Mouse (Mus musculus) hindbrain, embryonic 10.5 days (tissue): Measurements from ENCODE around the gene B3galt5. TPM values are rescaled to one million over a fixed set of nuclear protein-coding genes. Genes with fewer than 3 reads are reported as not detected.

Source experiments
- DNase-seq: peaks from one replicate; pipeline ENCODE4 v3.0.0-alpha.2; 2017; ENCODE audit warnings: low spot score
- H3K27ac ChIP-seq: fragments of 300-500 bp; sonication (generic); 2 replicates; pipeline ENCODE4 v1.5.1; 2016; ENCODE audit warnings: mild to moderate bottlenecking, moderate library complexity
- H3K27me3 ChIP-seq: fragments of 300-500 bp; sonication (generic); 2 replicates; pipeline ENCODE4 v1.6.1; 2016; ENCODE audit warnings: mild to moderate bottlenecking; ENCODE audit not compliant: poor library complexity, insufficient read depth, severe bottlenecking
- H3K36me3 ChIP-seq: fragments of 300-500 bp; sonication (generic); 2 replicates; pipeline ENCODE4 v1.6.1; 2016; ENCODE audit warnings: mild to moderate bottlenecking, moderate library complexity
- H3K4me1 ChIP-seq: fragments of 300-500 bp; sonication (generic); replicated peaks from 2 replicates; pipeline ENCODE4 v1.6.1; 2016; ENCODE audit warnings: mild to moderate bottlenecking
- H3K4me3 ChIP-seq: fragments of 300-500 bp; sonication (generic); 2 replicates; pipeline ENCODE4 v1.5.1; 2016; ENCODE audit warnings: mild to moderate bottlenecking, moderate library complexity
- H3K9me3 ChIP-seq: fragments of 300-500 bp; sonication (generic); 2 replicates; pipeline ENCODE4 v1.6.1; 2016; ENCODE audit warnings: mild to moderate bottlenecking, moderate library complexity
- WGBS: fragments of 180-500 bp; shearing (Covaris S2); methylation state at CpG from one replicate; pipeline ENCODE4 v1.1.7; 2016; 5-methylcytosine and 5-hydroxymethylcytosine counted together
- polyA plus RNA-seq: library from polyadenylated mRNA; unstranded; fragments of >200 nt; fragmentation: Nextera tagmentation; extraction: Ambion mirVana; gene quantifications from 2 replicates; pipeline ENCODE4 v1.2.1, GENCODE M21; 2016

Gene B3galt5
- polyA plus RNA-seq, 1 experiment from 2014 or later: 0.60 TPM

DNA sequence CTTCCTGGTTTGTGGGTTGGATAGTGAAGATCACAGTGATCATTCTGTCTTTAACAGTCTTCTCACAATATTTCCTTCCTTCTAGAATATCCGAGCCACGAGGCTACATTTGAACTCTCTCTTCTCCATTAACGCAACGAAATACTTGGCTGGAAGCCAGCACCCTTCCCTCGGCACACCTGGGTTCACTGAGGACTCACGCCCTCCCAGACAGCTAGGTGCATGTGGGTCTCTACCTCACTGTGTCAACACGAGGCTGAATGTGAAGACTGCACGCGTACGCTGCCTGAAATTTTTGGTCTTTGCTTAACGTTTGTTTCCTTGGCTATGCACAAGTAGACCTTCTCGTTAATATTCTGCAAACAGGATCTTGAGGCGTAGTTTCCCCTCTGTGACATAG lies 7.2 kb upstream of the B3galt5 start:
- DNase-seq: no peak
- Histone ChIP-seq H3K4me3 (no peak overlapping the region), H3K9me3 (no peaks in the 10 kb centered on the region), H3K27me3 (no peaks in the 10 kb centered on the region), H3K4me1 (peaks cover 4% of the 10 kb centered on the region; the same call in 1 of the 2 replicates), H3K27ac (no peak overlapping the region), H3K36me3 (no peaks in the 10 kb centered on the region)
- WGBS: 86% methylated on average over 13 of the region's 13 CpGs

DNA sequence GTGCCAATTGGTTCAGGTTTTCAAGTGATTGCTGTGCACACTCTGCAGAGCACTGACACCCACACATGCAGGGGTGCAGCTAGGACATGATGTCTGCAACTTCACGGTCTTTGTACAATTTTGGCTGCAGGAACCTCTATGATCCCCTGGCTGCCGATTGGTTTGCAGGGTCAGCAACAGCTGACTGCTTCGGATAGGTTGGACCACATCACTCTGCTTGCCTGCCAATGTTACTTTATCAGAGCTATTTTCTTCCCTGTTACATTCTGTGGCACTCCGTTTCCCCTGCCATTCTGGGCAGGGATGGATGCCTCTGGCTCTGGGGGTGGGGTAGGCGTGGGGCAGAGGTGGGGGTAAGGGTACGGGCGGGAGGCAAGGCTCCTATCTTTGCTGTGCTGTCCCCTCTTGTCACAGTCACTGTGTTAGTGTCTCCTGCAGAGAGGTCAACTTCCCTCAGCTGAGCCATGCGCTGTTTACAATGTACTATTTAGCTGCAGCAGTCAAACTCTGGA lies 6.5 kb upstream of the B3galt5 start:
- 52% methylated on average over 8 of the region's 8 CpGs for WGBS
- H3K27ac ChIP-seq: no peak overlapping the region
- H3K4me3 ChIP-seq: no peak overlapping the region
- H3K9me3 ChIP-seq: no peaks in the 10 kb centered on the region
- no peak for DNase-seq
- no peaks in the 10 kb centered on the region for H3K36me3 ChIP-seq
- peaks cover 4% of the 10 kb centered on the region; the same call in 1 of the 2 replicates for H3K4me1 ChIP-seq
- no peaks in the 10 kb centered on the region for H3K27me3 ChIP-seq

DNA sequence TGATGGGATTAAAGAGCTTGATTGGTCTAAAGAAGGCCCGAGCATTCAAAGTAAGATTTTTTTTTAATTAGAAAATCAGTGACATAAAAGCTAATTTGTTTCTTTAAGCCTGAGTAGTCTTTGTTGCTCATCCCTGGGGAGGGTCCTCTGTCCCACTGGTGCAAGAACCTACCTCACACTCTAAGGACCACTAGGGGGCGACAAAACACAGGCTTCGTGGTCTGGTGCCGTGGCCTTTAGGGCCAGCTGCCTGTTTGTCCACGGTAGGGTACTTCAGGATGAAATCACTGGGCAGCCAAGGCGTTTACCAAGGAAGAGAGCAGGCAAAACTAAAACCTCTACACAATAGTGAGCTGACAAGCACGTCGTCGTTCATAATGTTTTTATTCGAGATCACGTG lies 5.2 kb upstream of the B3galt5 start:
- H3K27ac ChIP-seq: no peak overlapping the region
- 31% methylated on average over 11 of the region's 11 CpGs for WGBS
- H3K4me3 ChIP-seq: no peak overlapping the region
- peak; percentile 78 for DNase-seq
- no peaks in the 10 kb centered on the region for H3K9me3 ChIP-seq
- peaks cover 6% of the 10 kb centered on the region for H3K4me1 ChIP-seq
- no peaks in the 10 kb centered on the region for H3K36me3 ChIP-seq
- no peaks in the 10 kb centered on the region for H3K27me3 ChIP-seq

DNA sequence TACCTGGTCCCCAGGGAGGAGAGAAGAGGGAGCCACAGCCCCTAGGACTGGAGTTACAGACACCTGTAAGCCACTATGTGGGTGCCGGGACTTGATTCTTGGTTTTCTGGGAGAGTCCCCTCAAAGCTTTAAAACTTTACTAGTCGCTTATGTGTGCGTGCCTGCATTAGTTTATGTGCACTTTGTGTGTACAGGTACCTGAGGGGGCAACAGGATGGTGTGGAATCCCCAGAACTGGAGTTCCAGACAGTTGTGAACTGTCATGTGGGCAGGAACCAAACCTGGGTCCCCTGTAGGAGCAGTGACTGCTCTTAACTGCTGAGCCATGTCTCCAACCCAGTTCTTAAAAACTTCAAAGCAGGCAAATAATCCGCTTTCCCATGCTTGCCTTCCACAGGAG lies 4.3 kb upstream of the B3galt5 start:
- DNase-seq: no peak
- Histone ChIP-seq H3K4me3 (no peak overlapping the region), H3K27ac (no peak overlapping the region), H3K4me1 (peaks cover 10% of the 10 kb centered on the region), H3K27me3 (no peaks in the 10 kb centered on the region), H3K36me3 (no peaks in the 10 kb centered on the region), H3K9me3 (no peaks in the 10 kb centered on the region)
- WGBS: 92% methylated on average over 4 of the region's 4 CpGs

DNA sequence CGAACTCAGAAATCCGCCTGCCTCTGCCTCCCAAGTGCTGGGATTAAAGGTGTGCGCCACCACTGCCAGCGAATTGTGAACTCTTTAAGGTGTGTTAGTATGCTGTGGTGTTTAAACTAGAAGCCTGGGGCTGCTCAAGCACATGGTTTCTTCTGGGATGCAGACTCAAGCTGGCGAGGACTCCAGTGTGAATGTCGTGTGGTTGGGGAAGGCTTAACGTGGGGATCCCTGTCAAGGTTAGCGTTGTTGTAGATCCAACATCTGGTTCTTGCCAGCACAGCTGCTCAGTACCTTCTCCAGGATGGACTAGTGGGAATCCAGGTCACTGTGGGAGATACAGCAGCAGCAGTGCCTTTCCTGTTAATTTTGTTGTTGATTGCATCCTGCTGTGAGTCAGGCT lies 3.6 kb upstream of the B3galt5 start:
- Histone ChIP-seq H3K4me1 (peaks cover 10% of the 10 kb centered on the region), H3K36me3 (no peaks in the 10 kb centered on the region), H3K27ac (no peak overlapping the region), H3K27me3 (no peaks in the 10 kb centered on the region), H3K9me3 (no peaks in the 10 kb centered on the region), H3K4me3 (no peak overlapping the region)
- 89% methylated on average over 8 of the region's 8 CpGs for WGBS
- no peak for DNase-seq

DNA sequence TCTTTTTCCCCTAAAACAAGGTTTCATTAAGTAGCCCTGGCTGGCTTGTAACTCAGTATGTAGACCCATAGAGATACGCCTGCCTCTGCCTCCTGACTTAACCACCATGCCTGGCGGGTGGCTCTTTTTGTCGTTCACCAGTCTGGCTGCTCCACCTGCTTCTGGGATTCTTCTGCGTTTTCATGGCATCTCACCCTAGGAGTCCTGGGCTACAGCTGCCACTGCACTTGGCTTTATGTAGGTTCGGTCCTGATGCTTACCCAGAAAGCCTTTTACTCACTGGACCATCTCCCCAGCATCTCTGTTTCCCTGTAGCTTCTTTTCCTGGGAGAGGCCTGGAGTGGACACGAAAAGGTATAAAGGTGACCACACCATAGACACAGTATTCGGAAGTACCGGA lies 1.6 kb upstream of the B3galt5 start:
- no peak overlapping the region for H3K4me3 ChIP-seq
- no peak for DNase-seq
- no peaks in the 10 kb centered on the region for H3K36me3 ChIP-seq
- WGBS: 85% methylated on average over 8 of the region's 8 CpGs
- peaks cover 9% of the 10 kb centered on the region for H3K4me1 ChIP-seq
- no peaks in the 10 kb centered on the region for H3K9me3 ChIP-seq
- no peaks in the 10 kb centered on the region for H3K27me3 ChIP-seq
- no peak overlapping the region for H3K27ac ChIP-seq

DNA sequence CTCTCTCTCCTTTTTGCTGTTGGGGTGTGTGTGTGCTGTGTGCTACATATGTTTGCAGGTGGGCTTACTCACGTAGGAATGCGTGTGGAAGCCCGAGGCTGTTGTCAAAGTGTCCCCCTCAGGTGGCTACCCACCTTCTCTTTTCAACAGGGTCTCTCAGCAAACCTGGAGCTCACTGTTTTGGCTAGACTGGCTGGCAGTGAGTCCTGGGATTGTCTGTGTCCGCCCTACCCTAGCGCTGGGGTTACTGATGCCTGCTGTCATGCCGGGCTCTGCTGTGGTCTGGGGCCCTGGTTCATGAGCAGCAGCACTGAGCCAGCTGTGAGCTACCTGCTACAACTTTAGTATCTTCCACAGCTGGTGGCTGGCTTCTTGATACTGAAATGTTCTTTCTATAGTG lies 8.9 kb downstream of the B3galt5 start:
- Histone ChIP-seq H3K9me3 (0 out of 2 replicates have a peak, but pooled peaks cover 3% of the 10 kb centered on the region), H3K4me1 (no peaks in the 10 kb centered on the region), H3K36me3 (no peaks in the 10 kb centered on the region), H3K4me3 (no peak overlapping the region), H3K27me3 (no peaks in the 10 kb centered on the region), H3K27ac (no peak overlapping the region)
- no peak for DNase-seq
- WGBS: 86% methylated on average over 6 of the region's 6 CpGs

DNA sequence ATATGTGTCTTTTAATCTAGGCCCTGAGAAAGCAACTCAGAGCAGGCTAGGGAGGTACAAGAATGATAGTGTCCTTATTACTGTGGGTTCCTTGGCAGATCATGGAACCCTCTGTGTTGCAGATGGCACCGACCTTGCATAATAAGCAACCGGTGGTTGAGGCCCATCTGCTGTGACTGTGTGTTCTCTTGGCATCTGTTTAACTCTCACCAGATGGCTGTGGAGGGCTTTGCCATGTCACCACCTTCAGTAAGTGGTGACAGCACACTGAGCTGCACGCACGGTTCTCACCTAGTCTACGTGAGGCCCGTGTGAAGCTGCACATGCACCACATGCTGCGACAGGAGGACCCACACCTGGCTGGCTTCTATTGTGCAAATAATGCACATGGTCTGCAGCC lies 14.0 kb downstream of the B3galt5 start:
- Histone ChIP-seq H3K27ac (no peak overlapping the region), H3K4me1 (no peaks in the 10 kb centered on the region), H3K9me3 (0 out of 2 replicates have a peak, but pooled peaks cover 3% of the 10 kb centered on the region), H3K4me3 (no peak overlapping the region), H3K27me3 (no peaks in the 10 kb centered on the region), H3K36me3 (no peaks in the 10 kb centered on the region)
- no peak for DNase-seq
- WGBS: 90% methylated on average over 7 of the region's 7 CpGs

DNA sequence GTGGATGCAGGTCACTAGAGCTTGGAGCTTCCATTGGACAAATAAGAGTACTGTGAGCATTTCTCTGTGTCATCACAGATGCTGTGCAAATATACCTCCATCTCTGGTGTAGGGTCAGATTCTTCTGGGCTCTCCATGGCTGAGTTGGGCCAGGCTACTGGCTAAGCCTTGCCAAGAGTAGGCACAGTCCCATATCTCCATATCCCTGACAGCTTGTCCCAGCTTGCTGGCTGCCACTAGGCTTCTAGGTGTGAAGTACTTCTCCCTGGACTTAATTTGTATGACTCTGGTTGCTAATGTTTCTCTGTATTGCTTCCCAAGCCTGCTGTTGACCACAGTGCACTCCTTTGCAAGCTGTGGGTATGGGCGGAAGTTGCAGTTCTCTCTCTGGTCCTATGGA lies 16.5 kb downstream of the B3galt5 start:
- no peaks in the 10 kb centered on the region for H3K9me3 ChIP-seq
- 81% methylated on average over 1 of the region's 1 CpGs for WGBS
- H3K4me3 ChIP-seq: no peak overlapping the region
- H3K36me3 ChIP-seq: no peaks in the 10 kb centered on the region
- no peak overlapping the region for H3K27ac ChIP-seq
- no peaks in the 10 kb centered on the region for H3K27me3 ChIP-seq
- no peak for DNase-seq
- H3K4me1 ChIP-seq: no peaks in the 10 kb centered on the region

DNA sequence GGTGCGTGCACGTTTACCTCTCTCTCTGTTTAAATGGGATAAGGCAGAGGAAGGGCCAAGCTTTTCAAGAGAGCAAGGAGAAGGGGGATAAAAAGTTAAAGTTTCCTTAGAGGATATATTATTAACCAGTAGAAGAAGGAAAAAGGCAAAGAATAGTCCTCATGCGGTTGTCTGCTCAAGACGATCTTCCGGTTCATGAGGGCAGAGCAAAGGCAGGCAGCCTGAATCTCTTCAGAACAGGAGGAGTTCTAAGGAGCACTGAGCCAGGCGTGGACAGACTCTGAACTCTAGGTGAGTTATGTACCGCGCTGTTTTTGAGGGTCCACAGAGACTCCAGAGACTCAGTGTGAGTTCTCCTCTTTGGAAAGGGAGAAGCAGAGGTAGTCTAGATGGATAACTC lies 22.8 kb downstream of the B3galt5 start:
- Histone ChIP-seq H3K4me3 (no peak overlapping the region), H3K27ac (no peak overlapping the region), H3K4me1 (no peaks in the 10 kb centered on the region), H3K27me3 (no peaks in the 10 kb centered on the region), H3K36me3 (no peaks in the 10 kb centered on the region), H3K9me3 (no peaks in the 10 kb centered on the region)
- 85% methylated on average over 8 of the region's 8 CpGs for WGBS
- DNase-seq: no peak

DNA sequence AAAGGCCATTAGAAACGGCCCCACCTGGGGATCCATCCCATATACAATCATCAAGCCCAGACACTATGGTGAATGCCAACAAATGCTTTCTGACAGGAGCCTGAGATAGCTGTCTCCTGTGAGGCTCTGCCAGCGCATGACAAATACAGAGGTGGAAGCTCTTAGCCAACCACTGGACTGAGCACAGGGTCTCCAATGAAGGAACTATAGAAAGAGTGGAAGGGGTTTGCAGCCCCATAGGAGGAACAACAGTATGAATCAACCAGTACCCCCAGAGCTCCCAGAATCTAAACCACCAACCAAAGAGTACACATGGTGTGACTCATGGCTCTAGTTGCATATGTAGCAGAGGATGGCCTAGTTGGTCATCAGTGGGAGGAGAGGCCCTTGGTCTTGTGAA lies 36.1 kb downstream of the B3galt5 start:
- Histone ChIP-seq H3K4me1 (no peaks in the 10 kb centered on the region), H3K36me3 (no peaks in the 10 kb centered on the region), H3K27ac (no peak overlapping the region), H3K4me3 (no peak overlapping the region), H3K27me3 (no peaks in the 10 kb centered on the region), H3K9me3 (no peaks in the 10 kb centered on the region)
- 90% methylated on average over 2 of the region's 2 CpGs for WGBS
- DNase-seq: no peak

DNA sequence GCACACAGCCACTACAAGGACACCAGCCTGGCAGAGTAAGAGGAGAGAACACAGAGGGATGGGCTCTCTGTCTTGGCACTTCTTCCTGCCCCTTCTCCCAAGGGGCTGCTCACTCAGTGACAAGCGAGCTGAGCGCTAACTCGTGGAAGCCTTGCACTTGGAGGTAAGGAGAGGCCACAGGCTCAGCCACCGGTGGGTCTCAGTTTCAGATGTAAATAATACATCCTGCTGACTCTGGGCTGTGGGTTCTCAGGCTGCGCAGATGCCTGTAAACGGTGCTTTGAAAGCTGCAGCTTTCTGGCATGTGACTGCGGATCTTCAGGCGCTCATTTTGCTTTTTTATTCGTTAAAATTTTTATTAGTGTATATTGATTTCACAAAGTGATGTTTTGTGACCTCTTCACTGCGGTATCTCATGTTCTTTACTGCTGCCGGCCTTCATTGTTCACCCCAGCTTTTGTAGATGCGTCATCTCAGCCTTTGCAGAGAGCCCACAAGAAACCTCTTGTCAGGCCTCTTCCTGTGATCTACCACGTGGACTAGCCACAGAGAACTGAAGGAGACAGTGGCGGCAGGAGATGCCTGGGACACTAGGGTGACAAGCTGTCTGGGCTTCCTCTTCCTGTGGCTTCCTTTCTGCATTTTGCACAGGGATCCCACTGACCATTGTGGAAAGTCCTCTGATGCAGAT lies 37.5 kb downstream of the B3galt5 start:
- peaks cover 2% of the 10 kb centered on the region; the same call in 1 of the 2 replicates for H3K4me1 ChIP-seq
- H3K36me3 ChIP-seq: no peaks in the 10 kb centered on the region
- H3K27me3 ChIP-seq: 0 out of 2 replicates have a peak, but pooled peaks cover 3% of the 10 kb centered on the region
- no peak for DNase-seq
- H3K4me3 ChIP-seq: no peak overlapping the region
- 60% methylated on average over 14 of the region's 14 CpGs for WGBS
- no peaks in the 10 kb centered on the region for H3K9me3 ChIP-seq
- no peak overlapping the region for H3K27ac ChIP-seq

DNA sequence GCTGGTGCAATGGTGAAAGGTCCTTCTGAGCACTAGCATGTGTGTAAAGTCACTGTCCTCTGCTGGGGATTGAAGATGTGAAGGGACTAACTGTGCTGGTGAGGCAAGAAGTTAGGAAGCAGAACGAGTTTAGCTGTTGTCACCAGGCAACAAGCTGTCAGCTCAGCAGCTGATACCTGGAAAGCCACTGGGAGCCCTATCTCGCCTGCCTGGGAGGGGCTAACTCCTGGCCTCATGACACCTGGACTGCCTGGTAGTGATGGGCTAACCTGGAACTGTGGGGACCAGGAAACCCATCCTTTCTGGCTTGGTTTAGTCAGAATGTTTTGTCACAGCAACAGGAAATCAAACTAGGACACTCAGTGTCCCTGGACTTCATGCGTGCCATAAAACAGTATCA lies 41.0 kb downstream of the B3galt5 start:
- H3K36me3 ChIP-seq: no peaks in the 10 kb centered on the region
- 65% methylated on average over 3 of the region's 3 CpGs for WGBS
- no peak overlapping the region for H3K4me3 ChIP-seq
- peaks cover 35% of the 10 kb centered on the region for H3K27me3 ChIP-seq
- no peak for DNase-seq
- no peaks in the 10 kb centered on the region for H3K9me3 ChIP-seq
- no peak overlapping the region for H3K27ac ChIP-seq
- peaks cover 37% of the 10 kb centered on the region for H3K4me1 ChIP-seq
